Mouse (Mus musculus) left cerebral cortex, postnatal 25 days (tissue): ENCODE data around the gene Dcxr. TPM values are rescaled to one million over a fixed set of nuclear protein-coding genes. Genes with fewer than 3 reads are reported as not detected.
"Not testable (repeated sequence)": the region's sequence is repeated elsewhere in the genome, so short reads cannot be mapped to it uniquely, and the experiment has no call there.

Experiments used
- DNase-seq, 2 experiments: peaks; one replicate each; pipeline ENCODE4 v3.0.0; 2022; ENCODE audit warnings: low spot score in 2 of 2, mixed read lengths in 1 of 2
- intact Hi-C: fragments of 180-260 bp; cut with DNase I; formaldehyde crosslinking; loops from one replicate; pipeline ENCODE4 v1.15.1; 2025
- total RNA-seq, 2 experiments: library from RNA; stranded (reverse); gene quantifications; 2 replicates each; pipeline ENCODE4 v1.2.3; 2021

The Dcxr gene
- total RNA-seq, 2 experiments from 2014 or later, result 6.1 to 7.4 TPM

GRCm38 (mm10) chr11:120731395-120731794 lies 4.3 kb upstream of the Dcxr start:
- intact Hi-C loops, result no loop called here
- DNase-seq, result no peak

DNA sequence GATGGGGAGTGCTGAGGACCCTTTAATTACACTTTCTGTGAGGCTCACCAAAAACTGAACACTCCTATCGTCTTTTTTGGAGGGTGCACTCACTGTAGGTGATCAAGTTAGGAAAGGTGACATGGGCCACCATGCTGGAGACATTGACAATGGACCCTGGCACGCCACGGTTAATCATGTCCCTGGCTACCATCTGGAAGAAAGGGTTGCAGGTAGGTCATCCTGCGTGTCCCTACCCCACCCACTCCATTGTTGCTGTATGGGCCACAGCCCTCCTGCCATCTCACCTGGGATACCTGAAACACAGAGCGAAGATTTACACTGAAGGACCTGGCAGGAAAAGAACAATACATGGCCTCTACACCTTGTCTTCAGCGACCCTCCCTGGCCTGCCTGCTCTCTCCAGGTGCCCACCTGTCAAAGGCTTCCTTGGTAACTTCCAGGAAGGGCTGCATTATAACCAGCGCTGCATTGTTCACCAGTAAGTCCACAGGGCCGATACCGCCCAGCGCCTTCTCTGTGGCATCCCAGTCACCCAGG lies 3.3 kb upstream of the Dcxr start:
- no peak for DNase-seq
- intact Hi-C loops, result no loop called here

- DNase-seq, result peak in 1 of 2 experiments; percentile 29
- intact Hi-C loops, result not testable (repeated sequence)
These were observed 2.5 kb upstream of the Dcxr start for GRCm38 (mm10) chr11:120729432-120730050.

- no peak for DNase-seq
- intact Hi-C loops, result no loop called here
These were observed 1.6 kb upstream of the Dcxr start for GRCm38 (mm10) chr11:120728530-120729240.

GRCm38 (mm10) chr11:120727564-120727963 lies 483 bp upstream of the Dcxr start:
- intact Hi-C loops, result no loop called here
- DNase-seq, result no peak

DNA sequence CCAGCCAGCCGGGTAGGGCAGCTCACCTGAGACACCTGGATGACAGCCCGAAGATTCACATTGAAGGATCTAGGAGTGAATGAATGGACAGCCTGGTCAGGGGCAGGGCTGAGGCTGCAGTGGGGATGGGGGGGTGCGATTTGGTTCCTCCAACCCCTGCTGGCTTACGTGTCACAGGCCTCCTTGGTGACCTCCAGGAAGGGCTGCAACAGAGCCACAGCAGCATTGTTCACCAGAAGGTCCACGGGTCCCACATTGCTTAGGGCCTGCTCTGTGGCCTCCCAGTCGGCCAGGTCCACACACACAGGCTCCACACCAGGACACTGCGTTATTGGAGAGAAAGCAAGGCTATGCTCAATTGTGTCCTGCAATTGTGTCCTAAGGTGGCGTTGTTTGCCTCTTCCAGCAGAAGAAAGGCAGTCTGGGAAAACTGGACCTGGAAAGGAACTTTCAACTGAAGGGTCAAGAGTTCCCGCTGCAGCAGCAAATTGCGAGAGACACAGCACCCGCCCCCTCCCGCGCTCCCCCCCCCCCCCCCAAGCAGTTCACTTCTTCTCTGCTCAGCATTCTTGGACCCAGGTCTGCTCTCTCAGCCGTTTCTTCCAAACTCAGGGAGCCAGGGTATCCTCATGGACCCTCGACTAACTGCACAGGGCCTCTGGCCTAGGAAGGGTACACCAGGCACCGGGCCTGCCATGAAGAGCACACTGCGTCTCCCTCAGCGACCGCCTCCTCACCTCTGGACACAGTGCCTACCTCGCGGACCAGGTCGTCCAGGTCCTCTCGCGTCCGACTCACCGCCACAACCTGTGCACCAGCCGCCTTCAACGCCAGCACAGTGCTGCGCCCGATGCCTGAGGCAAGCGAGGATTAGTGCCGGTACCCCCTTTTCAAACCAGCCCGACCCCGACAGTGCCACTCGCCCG lies 575 bp downstream of the Dcxr start:
- no peak for DNase-seq
- intact Hi-C loops, result no loop called here

DNA sequence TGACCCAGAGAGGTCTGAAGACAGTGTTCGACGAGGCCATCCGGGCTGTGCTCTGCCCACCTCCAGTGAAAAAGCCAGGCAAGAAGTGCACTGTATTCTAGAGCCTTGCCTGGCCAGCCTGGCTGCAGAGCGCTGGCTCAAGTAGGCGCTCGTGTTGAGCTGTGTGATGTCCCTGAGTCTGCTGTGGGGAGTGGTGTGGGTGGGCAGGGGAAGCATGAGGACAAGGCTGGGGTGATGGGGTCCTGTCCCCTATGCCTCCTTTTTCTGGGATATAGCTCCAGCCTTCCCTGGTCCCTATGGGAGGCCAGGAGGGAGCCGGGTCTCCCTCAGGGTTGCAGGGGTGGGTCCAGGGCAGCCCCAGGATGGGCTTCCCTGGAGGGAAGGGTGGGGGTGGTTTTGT lies 3.6 kb downstream of the Dcxr start:
- no peak for DNase-seq
- intact Hi-C loops, result loop anchor here (5.0 kb wide), 1 partner anchor 319 kb away; no protein-coding TSS in a partner anchor

DNA sequence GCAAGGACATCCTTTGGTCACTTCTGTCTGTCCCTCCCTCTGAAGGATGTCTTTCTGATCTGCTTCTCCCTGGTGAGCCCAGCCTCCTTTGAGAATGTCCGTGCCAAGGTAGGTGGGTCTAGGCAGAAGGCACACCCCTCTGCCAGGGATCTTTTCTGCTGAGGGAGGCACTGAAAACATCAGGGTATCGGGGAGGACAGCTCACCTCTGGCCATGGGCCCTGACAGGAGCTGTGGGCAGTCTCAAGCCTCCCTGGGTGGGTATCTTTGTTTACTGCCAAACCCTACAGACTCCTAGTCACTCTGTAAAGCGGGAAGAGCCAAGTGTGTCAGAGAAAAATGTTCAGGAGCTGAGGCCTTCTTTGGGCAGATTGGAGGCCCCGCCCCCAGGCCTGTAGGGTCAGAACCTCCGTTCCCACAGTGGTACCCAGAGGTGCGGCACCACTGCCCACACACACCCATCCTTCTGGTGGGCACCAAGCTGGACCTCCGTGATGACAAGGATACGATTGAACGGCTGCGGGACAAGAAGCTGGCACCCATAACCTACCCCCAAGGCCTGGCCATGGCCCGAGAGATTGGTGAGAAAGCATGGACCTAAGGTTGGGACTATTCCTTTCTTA lies 4.2 kb downstream of the Dcxr start:
- intact Hi-C loops, result loop anchor here (5.0 kb wide), 1 partner anchor 319 kb away; no protein-coding TSS in a partner anchor
- DNase-seq, result no peak

DNA sequence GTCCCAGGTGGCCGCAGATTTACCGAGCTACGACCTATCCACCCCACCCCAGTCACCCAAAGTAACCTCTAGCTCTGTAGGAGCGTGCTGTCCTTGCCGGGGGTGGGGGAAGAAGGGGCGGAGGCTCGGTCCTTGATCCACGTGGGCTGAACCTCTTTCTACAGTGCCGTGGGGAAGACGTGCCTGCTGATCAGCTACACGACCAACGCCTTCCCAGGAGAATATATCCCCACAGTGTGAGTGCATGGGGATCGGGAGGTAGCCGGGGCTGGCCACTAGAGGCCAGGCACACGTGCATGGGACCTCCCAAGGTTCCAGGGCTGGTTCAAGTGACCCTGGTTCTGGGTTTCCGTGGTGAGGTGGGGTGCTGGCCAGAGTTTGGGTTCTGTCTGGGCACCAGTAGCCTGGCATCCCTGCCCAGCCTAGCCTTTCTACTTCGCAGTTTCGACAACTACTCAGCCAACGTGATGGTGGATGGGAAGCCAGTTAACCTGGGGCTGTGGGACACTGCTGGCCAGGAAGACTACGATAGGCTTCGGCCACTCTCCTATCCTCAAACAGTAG lies 4.9 kb downstream of the Dcxr start:
- intact Hi-C loops, result loop anchor here (5.0 kb wide), 1 partner anchor 320 kb away; no protein-coding TSS in a partner anchor
- DNase-seq, result no peak

GRCm38 (mm10) chr11:120721124-120722066 lies 5.7 kb downstream of the Dcxr start, which contains the start of gene Rac3:
Rac3 (plus strand) TSS chr11:120721470.
- intact Hi-C loops, result loop anchor here (5.0 kb wide), 1 partner anchor 321 kb away; no protein-coding TSS in a partner anchor

GRCm38 (mm10) chr11:120720450-120720849 lies 6.6 kb downstream of the Dcxr start:
- DNase-seq, result peak; percentile 78 to 92
- intact Hi-C loops, result loop anchor here (1.0 to 5.0 kb wide), 2 partner anchors 56 to 322 kb away; no protein-coding TSS in a partner anchor

More at GRCm38 (mm10) chr11:120721124-120722066, 5.7 kb downstream of the Dcxr start, which contains the start of gene Rac3:
- DNase-seq, result peak; percentile 62 to 69

DNA sequence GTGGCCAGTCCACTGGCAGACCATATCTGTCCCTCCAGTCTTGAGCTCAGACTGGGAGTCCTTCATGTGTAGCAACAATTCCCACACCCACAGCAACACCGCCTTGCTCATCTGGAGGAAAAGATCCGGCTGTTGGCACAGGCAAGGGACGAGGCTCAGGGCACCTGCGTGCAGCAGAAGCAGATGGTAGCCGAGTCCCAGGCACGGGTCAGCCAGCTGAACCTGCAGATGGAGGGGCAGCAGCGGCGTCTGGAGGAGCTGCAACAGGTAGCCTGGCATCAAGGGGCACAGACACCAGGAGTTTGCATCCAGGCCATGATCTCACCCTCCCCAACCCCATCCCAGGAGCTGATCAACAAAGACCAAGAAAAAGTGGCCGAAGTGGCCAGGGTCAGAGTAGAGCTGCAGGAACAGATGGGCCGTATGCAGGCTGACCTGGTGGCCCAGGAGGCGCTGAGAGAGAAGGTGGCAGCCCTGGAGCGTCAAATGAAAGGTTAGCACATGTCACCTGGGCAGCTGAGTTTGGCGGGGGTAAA lies 7.2 kb downstream of the Dcxr start:
- no peak for DNase-seq
- intact Hi-C loops, result loop anchor here (1.0 to 5.0 kb wide), 2 partner anchors 56 to 322 kb away; no protein-coding TSS in a partner anchor

DNA sequence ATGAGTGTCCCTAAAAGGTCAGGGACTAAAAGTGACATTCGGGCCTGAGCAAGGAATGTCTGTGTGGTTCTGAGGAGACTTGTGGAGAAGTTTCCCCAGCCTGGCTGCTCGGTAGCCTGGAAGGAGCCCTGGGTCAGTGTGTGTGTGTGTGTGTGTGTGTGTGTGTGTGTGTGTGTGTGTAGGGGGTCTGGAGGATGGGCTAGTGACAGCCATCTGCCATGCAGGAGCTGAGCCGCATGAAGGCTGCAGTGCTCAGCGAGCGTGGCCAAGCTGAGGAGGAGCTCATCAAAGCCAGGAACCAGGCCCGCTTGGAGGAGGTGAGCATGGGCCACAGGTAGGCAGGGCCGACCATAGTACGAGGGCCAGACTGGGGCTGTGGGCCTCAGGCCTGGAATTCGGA lies 7.8 kb downstream of the Dcxr start:
- DNase-seq, result no peak
- intact Hi-C loops, result no loop called here

DNA sequence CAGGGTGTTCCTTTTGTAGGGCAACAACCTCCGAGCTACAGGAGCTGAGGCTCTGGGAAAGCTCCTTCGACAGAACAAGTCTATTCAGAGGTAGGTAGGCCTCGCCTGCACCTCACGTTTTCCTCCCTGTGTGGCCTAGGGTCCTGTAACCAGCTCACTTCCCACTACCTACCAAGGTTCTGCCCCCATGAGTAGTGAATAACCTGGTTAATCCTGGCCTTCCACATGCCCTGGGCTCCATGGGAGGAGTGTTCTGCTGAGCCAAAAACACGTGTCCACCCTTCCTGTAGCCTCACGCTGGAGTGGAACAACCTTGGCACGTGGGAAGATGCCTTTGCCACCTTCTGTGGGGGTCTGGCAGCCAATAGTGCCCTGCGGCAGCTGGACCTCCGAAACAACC lies 11.9 kb downstream of the Dcxr start:
- intact Hi-C loops, result no loop called here
- no peak for DNase-seq

DNA sequence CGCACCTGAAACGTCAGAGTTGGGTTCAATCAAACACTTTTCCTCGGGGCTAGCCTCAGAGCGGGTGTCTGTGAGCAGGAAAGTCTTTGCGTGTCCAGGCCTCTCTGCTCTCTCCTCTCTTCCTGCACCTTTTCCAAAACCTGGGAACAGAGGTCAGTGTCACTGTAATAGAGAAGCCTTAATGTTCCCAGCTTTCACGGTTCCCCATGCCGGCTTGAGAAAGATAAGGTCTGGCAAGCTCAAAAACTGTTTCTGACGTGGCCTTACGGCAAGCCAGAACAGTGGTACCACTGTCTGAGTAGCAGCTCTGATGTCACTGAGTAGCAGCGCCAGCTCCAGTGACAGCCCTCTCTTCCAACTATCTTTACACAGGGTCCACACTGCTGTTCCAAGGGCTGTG lies 12.5 kb downstream of the Dcxr start:
- intact Hi-C loops, result no loop called here
- DNase-seq, result no peak

GRCm38 (mm10) chr11:120713580-120714518 lies 13.2 kb downstream of the Dcxr start, which contains the start of the genes Cenpx and Lrrc45:
Cenpx (minus strand) TSS chr11:120713738.
Lrrc45 (plus strand) TSS chr11:120713925.
- DNase-seq, result peak; percentile 97 to 100
- intact Hi-C loops, result loop anchor here (2.0 kb wide), 4 partner anchors 55 to 133 kb away; partner anchors contain the start of genes Arhgdia and Sirt7
